Mouse (Mus musculus) layer of hippocampus, postnatal 25 days (tissue): Measurements from ENCODE around the gene Cxcl16. TPM values are rescaled to one million over a fixed set of nuclear protein-coding genes. Genes with fewer than 3 reads are reported as not detected.

Experiments
- DNase-seq, 2 experiments: peaks; one replicate each; pipeline ENCODE4 v3.0.0; 2022; ENCODE audit warnings: mixed read lengths in 2 of 2, low spot score in 1 of 2; ENCODE audit errors: extremely low spot score in 1 of 2
- total RNA-seq, 2 experiments: library from RNA; stranded (reverse); gene quantifications; 2 replicates each; pipeline ENCODE4 v1.2.3; 2021

Cxcl16 gene
- total RNA-seq, 2 experiments from 2014 or later: 0.62 to 1.1 TPM

- DNase-seq: no peak
These were observed 840 bp downstream of the Cxcl16 start, which contains the start of gene Zmynd15 for GRCm38 (mm10) chr11:70458688-70459600. Gene Zmynd15, plus strand, starts transcription at chr11:70459433.

DNA sequence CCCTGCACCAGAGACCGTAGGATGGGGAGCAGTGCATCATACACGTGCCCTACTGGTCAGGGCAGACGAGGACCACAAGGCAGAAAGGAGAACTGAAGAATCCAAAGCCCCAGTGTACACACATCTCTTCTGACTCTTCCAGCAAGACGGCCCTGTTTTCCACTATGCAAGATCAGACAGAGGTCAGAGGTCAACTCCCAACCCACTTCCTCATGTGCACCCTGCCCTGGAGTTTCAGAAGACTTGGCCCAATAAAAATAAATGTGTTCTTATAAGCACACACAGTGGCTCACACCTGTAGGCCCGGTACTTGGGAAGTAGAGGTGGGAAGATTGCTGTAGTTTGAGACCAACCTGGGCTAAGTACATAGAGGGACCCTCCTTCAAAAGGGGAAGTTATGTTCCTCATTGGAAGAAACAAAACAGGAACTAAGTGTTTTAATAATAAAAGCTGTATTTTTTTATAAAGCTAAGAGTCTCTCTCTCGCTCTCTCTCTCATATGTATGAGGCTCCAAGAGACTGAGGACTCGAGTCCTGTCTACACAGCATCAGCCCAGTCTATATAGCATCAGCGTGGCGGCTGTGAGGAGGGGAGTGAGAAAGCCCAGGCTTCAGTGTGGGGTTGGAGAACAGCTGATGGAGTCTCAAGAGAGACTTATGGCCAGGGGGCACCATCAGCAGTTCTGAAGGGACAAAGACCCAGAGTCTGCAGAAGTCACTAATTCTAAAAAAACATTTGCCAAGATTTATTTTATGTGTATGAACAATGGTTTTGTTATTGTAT lies 6.3 kb downstream of the Cxcl16 start:
- DNase-seq: no peak

- DNase-seq: peak; percentile 87 to 88
These were observed 7.8 kb downstream of the Cxcl16 start, which contains the start of gene Med11 for GRCm38 (mm10) chr11:70451797-70452498. Gene Med11, plus strand, starts transcription at chr11:70451919.

DNA sequence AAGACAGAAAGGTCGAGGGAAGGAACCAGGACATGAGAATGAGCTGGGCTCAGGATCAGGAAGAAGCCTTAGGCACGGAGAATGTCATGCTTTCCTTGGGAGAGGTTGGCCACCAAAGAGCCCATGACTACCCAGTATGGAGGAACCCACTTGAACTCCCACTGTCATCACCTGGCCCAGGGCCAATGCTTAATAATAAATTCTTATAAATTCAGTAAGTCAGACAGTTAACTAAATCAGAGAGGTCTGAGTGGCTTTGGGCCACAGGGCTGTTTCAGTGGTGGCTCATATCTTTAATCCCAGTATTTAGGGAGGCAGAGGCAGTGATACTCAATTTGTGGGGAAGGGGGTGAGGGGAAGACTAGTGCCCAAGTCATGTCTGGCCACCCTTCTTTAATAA lies 8.9 kb downstream of the Cxcl16 start:
- DNase-seq: no peak

- no peak for DNase-seq
These were observed 12.4 kb downstream of the Cxcl16 start for GRCm38 (mm10) chr11:70447373-70447772.

GRCm38 (mm10) chr11:70446756-70447155 lies 13.0 kb downstream of the Cxcl16 start:
- no peak for DNase-seq

- no peak for DNase-seq
These were observed 15.1 kb downstream of the Cxcl16 start for GRCm38 (mm10) chr11:70444667-70445066.

- no peak for DNase-seq
These were observed 15.8 kb downstream of the Cxcl16 start for GRCm38 (mm10) chr11:70443964-70444363.

- DNase-seq: no peak
These were observed 17.9 kb downstream of the Cxcl16 start for GRCm38 (mm10) chr11:70441882-70442281.

- no peak for DNase-seq
These were observed 19.1 kb downstream of the Cxcl16 start for GRCm38 (mm10) chr11:70440637-70441036.

- no peak for DNase-seq
These were observed 20.9 kb downstream of the Cxcl16 start for GRCm38 (mm10) chr11:70438728-70439374.

- no peak for DNase-seq
These were observed 22.4 kb downstream of the Cxcl16 start for GRCm38 (mm10) chr11:70437426-70437825.

GRCm38 (mm10) chr11:70435476-70435875 lies 24.3 kb downstream of the Cxcl16 start:
- no peak for DNase-seq

GRCm38 (mm10) chr11:70433951-70434350 lies 25.8 kb downstream of the Cxcl16 start:
- no peak for DNase-seq

GRCm38 (mm10) chr11:70433569-70433943 lies 26.2 kb downstream of the Cxcl16 start:
- no peak for DNase-seq

GRCm38 (mm10) chr11:70432895-70433568 lies 26.8 kb downstream of the Cxcl16 start:
- peak in 1 of 2 experiments; percentile 43 for DNase-seq

DNA sequence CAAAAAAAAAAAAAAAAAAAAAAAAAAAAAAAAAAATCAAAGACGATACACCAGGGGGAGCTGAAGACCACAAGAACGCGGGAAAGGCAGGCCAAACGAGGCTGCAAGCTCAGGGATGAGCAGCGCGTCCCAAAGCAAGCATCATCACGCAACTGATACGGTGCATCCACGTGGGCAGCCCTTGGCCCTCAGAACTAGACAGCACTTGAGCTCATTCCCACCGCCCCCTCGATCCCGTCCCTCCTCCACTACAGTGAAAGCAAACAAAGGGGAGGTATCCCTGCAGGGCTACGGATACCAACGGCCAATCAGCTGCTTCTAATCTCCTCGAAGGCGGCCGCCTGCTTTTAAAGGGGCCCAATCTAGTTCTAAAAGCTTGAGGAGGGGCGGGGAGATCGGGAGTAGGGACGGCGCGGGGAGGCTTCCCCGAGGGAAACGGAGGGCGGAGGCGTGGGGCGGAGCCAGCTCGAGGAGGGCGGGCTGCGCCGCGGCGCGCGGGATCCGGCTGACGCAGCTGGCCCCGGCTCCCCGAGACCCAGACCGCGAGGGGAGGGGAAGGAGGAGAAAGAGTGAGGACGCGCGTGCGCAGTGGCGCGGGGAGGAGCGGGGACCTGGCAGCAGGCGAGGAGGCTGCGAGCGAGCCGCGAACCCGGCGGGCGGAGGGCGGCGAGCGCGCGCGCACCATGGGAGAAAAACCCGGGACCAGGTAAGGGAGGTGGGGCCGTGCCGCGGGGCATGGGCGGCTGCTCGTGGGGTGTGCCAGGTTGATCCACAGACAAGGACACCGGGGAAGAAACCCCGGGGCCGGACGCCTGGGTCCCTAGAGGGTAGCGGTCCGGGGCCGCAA lies 27.5 kb downstream of the Cxcl16 start, which contains the start of gene Arrb2:
Arrb2 (plus strand) TSS at position 588 of the 847 bp plus-strand sequence.
- peak; percentile 96 to 99 for DNase-seq

- DNase-seq: no peak
These were observed 28.2 kb downstream of the Cxcl16 start for GRCm38 (mm10) chr11:70431574-70431973.
